Mouse (Mus musculus) hindbrain, embryonic 16.5 days (tissue): ENCODE measurements around the gene Inpp5k. TPM values are rescaled to one million over a fixed set of nuclear protein-coding genes. Genes with fewer than 3 reads are reported as not detected.

Experiments
- ATAC-seq: fragments of 200-750 bp; cut with Nextera tagmentation; 2 replicates; pipeline ENCODE4 v1.8.0; 2017; ENCODE audit warnings: moderate TSS enrichment, moderate library complexity
- H3K27ac ChIP-seq: fragments of 300-500 bp; sonication (generic); 2 replicates; pipeline ENCODE4 v1.5.1; 2014; ENCODE audit warnings: low read depth, mild to moderate bottlenecking, control low read depth, low read length, moderate library complexity
- H3K27me3 ChIP-seq: fragments of 300-500 bp; sonication (generic); replicated peaks from 2 replicates; pipeline ENCODE4 v1.6.1; 2014; ENCODE audit warnings: low read length; ENCODE audit not compliant: control insufficient read depth, insufficient read depth
- H3K36me3 ChIP-seq: fragments of 300-500 bp; sonication (generic); 2 replicates; pipeline ENCODE4 v1.6.1; 2014; ENCODE audit warnings: mild to moderate bottlenecking, low read length, moderate library complexity, mixed read lengths; ENCODE audit not compliant: control insufficient read depth, insufficient read depth
- H3K4me1 ChIP-seq: fragments of 300-500 bp; sonication (generic); 2 replicates; pipeline ENCODE4 v1.6.1; 2014; ENCODE audit warnings: low read depth, low read length; ENCODE audit not compliant: control insufficient read depth, insufficient read depth
- H3K4me2 ChIP-seq: fragments of 300-500 bp; sonication (generic); 2 replicates; pipeline ENCODE4 v1.6.1; 2014; ENCODE audit warnings: mild to moderate bottlenecking, low read length, control low read depth, moderate library complexity
- H3K4me3 ChIP-seq: fragments of 300-500 bp; sonication (generic); 2 replicates; pipeline ENCODE4 v1.5.1; 2014; ENCODE audit warnings: mild to moderate bottlenecking, low read length, control low read depth, moderate library complexity
- H3K9ac ChIP-seq: fragments of 300-500 bp; sonication (generic); 2 replicates; pipeline ENCODE4 v1.6.1; 2014; ENCODE audit warnings: low read depth, mild to moderate bottlenecking, control low read depth, low read length, moderate library complexity
- H3K9me3 ChIP-seq: fragments of 300-500 bp; sonication (generic); 2 replicates; pipeline ENCODE4 v1.6.1; 2014; ENCODE audit warnings: mild to moderate bottlenecking, low read length, moderate library complexity; ENCODE audit not compliant: control insufficient read depth
- WGBS: fragments of 180-500 bp; shearing (Covaris S2); extraction: QIAGEN DNeasy Blood & Tissue Kit; methylation state at CpG from one replicate; pipeline ENCODE4 v1.1.7; 2014; 5-methylcytosine and 5-hydroxymethylcytosine counted together
- polyA plus RNA-seq: library from polyadenylated mRNA; unstranded; fragments of >200 nt; fragmentation: Nextera tagmentation; extraction: Ambion mirVana; gene quantifications from 2 replicates; pipeline ENCODE4 v1.2.1, GENCODE M21; 2015

Inpp5k gene
- polyA plus RNA-seq, 1 experiment from 2014 or later = 39.8 TPM

- H3K4me1 ChIP-seq = peaks cover 27% of the 10 kb centered on the region
- H3K9ac ChIP-seq = peak within 1 kb of the TSS; percentile 80
- H3K4me2 ChIP-seq = peak within 1 kb of the TSS; percentile 92
- peak within 1 kb of the TSS; percentile 62 for H3K4me3 ChIP-seq
- H3K27me3 ChIP-seq = peaks cover 11% of the 10 kb centered on the region
- H3K9me3 ChIP-seq = no peaks in the 10 kb centered on the region
- WGBS = 71% methylated on average over 7 of the region's 7 CpGs
- no peak for ATAC-seq
- H3K36me3 ChIP-seq = no peaks in the 10 kb centered on the region
- peak within 1 kb of the TSS; percentile 74 for H3K27ac ChIP-seq
These were observed 19.5 kb downstream of the Inpp5k start, which contains the start of gene Myo1c for GRCm38 (mm10) chr11:75650311-75650710. Gene Myo1c (plus strand): TSS chr11:75650504.

- Histone ChIP-seq H3K36me3 (no peaks in the 10 kb centered on the region), H3K27ac (peak overlapping the region; percentile 74; the same call in 1 of the 2 replicates), H3K9ac (peak overlapping the region; percentile 80), H3K27me3 (peaks cover 12% of the 10 kb centered on the region), H3K4me1 (peaks cover 27% of the 10 kb centered on the region), H3K4me2 (peak overlapping the region; percentile 92), H3K9me3 (no peaks in the 10 kb centered on the region), H3K4me3 (peak overlapping the region; percentile 62)
- no peak for ATAC-seq
- 45% methylated on average over 13 of the region's 13 CpGs for WGBS
These were observed 20.2 kb downstream of the Inpp5k start for GRCm38 (mm10) chr11:75650958-75651425.

GRCm38 (mm10) chr11:75651426-75652221 is 20.8 kb downstream of the Inpp5k start:
- Histone ChIP-seq H3K4me1 (peaks cover 29% of the 10 kb centered on the region), H3K9me3 (no peaks in the 10 kb centered on the region), H3K9ac (peak overlapping the region; percentile 80), H3K36me3 (no peaks in the 10 kb centered on the region), H3K27me3 (peaks cover 12% of the 10 kb centered on the region), H3K27ac (peak overlapping the region; percentile 74), H3K4me3 (peak overlapping the region; percentile 62), H3K4me2 (peak overlapping the region; percentile 92)
- peak; percentile 60 for ATAC-seq
- WGBS = under 1% methylated on average over 50 of the region's 54 CpGs

GRCm38 (mm10) chr11:75652222-75652941 is 21.6 kb downstream of the Inpp5k start:
- Histone ChIP-seq H3K9me3 (no peaks in the 10 kb centered on the region), H3K4me1 (peaks cover 24% of the 10 kb centered on the region), H3K4me2 (peak overlapping the region; percentile 92), H3K27ac (peak overlapping the region; percentile 74; the same call in 1 of the 2 replicates), H3K4me3 (peak overlapping the region; percentile 62), H3K27me3 (peaks cover 12% of the 10 kb centered on the region), H3K36me3 (no peaks in the 10 kb centered on the region), H3K9ac (peak overlapping the region; percentile 80)
- 24% methylated on average over 20 of the region's 20 CpGs for WGBS
- ATAC-seq = no peak

GRCm38 (mm10) chr11:75652942-75653684 is 22.3 kb downstream of the Inpp5k start:
- Histone ChIP-seq H3K27ac (peak overlapping the region; percentile 51), H3K4me2 (peak overlapping the region; percentile 86), H3K4me1 (peaks cover 24% of the 10 kb centered on the region), H3K4me3 (no peak overlapping the region; the same call in 1 of the 2 replicates), H3K27me3 (peaks cover 12% of the 10 kb centered on the region), H3K9ac (no peak overlapping the region), H3K36me3 (no peaks in the 10 kb centered on the region), H3K9me3 (no peaks in the 10 kb centered on the region)
- WGBS = 33% methylated on average over 14 of the region's 14 CpGs
- no peak for ATAC-seq

- peak; percentile 40 for ATAC-seq
- no peaks in the 10 kb centered on the region for H3K9me3 ChIP-seq
- peaks cover 12% of the 10 kb centered on the region for H3K27me3 ChIP-seq
- peaks cover 24% of the 10 kb centered on the region for H3K4me1 ChIP-seq
- peak overlapping the region; percentile 86 for H3K4me2 ChIP-seq
- H3K27ac ChIP-seq = peak overlapping the region; percentile 51
- peak overlapping the region; percentile 68 for H3K9ac ChIP-seq
- 2% methylated on average over 39 of the region's 45 CpGs for WGBS
- peak overlapping the region; percentile 50 for H3K4me3 ChIP-seq
- H3K36me3 ChIP-seq = no peaks in the 10 kb centered on the region
These were observed 23.1 kb downstream of the Inpp5k start for GRCm38 (mm10) chr11:75653781-75654470.

GRCm38 (mm10) chr11:75654471-75655390 is 23.9 kb downstream of the Inpp5k start:
- H3K4me2 ChIP-seq = peak overlapping the region; percentile 86
- H3K36me3 ChIP-seq = no peaks in the 10 kb centered on the region
- no peak for ATAC-seq
- peaks cover 12% of the 10 kb centered on the region for H3K27me3 ChIP-seq
- H3K9ac ChIP-seq = peak overlapping the region; percentile 68
- H3K4me1 ChIP-seq = peaks cover 24% of the 10 kb centered on the region
- WGBS = 43% methylated on average over 25 of the region's 25 CpGs
- H3K9me3 ChIP-seq = no peaks in the 10 kb centered on the region
- H3K27ac ChIP-seq = no peak overlapping the region; the same call in 1 of the 2 replicates
- H3K4me3 ChIP-seq = peak overlapping the region; percentile 50
